Mouse (Mus musculus): Measurements from ENCODE around the gene Arid1a. TPM values are rescaled to one million over a fixed set of nuclear protein-coding genes. Genes with fewer than 3 reads are reported as not detected.
A peak's percentile ranks its signal among the peaks of the same experiment; 100 is the strongest.

Arid1a gene
- total and polyA plus RNA-seq, 3 experiments = 45.9 to 74.0 (median 48.6) TPM

GRCm38 (mm10) chr4:133735282-133735681, 21.3 kb downstream of the Arid1a start:
- DNase-seq = no peak

GRCm38 (mm10) chr4:133730122-133730521, 26.4 kb downstream of the Arid1a start:
- no peak for DNase-seq

GRCm38 (mm10) chr4:133729541-133730093, 27.0 kb downstream of the Arid1a start:
- DNase-seq = peak; percentile 88

GRCm38 (mm10) chr4:133729007-133729406, 27.6 kb downstream of the Arid1a start:
- DNase-seq = no peak

GRCm38 (mm10) chr4:133728256-133728655, 28.3 kb downstream of the Arid1a start:
- no peak for DNase-seq

GRCm38 (mm10) chr4:133725706-133726105, 30.9 kb downstream of the Arid1a start:
- DNase-seq = no peak

GRCm38 (mm10) chr4:133719791-133720190, 36.8 kb downstream of the Arid1a start:
- no peak for DNase-seq

- no peak for DNase-seq
Observed at GRCm38 (mm10) chr4:133712755-133713154, 43.8 kb downstream of the Arid1a start.

GRCm38 (mm10) chr4:133711307-133712076, 45.1 kb downstream of the Arid1a start:
- DNase-seq = no peak

- DNase-seq = peak; percentile 40
Observed at GRCm38 (mm10) chr4:133709395-133709794, 47.2 kb downstream of the Arid1a start.

- no peak for DNase-seq
Observed at GRCm38 (mm10) chr4:133707464-133707863, 49.1 kb downstream of the Arid1a start.

GRCm38 (mm10) chr4:133706956-133707355, 49.6 kb downstream of the Arid1a start:
- DNase-seq = peak; percentile 73

- no peak for DNase-seq
Observed at GRCm38 (mm10) chr4:133705062-133705461, 51.5 kb downstream of the Arid1a start.

GRCm38 (mm10) chr4:133700905-133701368, 55.6 kb downstream of the Arid1a start:
- DNase-seq = peak; percentile 66

GRCm38 (mm10) chr4:133695363-133695762, 61.2 kb downstream of the Arid1a start:
- no peak for DNase-seq

- peak; percentile 46 for DNase-seq
Observed at GRCm38 (mm10) chr4:133690252-133690651, 66.3 kb downstream of the Arid1a start.

GRCm38 (mm10) chr4:133688417-133689067, 68.0 kb downstream of the Arid1a start:
- peak; percentile 65 for DNase-seq

- DNase-seq = no peak
Observed at GRCm38 (mm10) chr4:133687126-133687525, 69.4 kb downstream of the Arid1a start.

- no peak for DNase-seq
Observed at GRCm38 (mm10) chr4:133686512-133686911, 70.1 kb downstream of the Arid1a start.

GRCm38 (mm10) chr4:133680206-133680786, 76.3 kb downstream of the Arid1a start:
- peak; percentile 74 for DNase-seq

GRCm38 (mm10) chr4:133679629-133680028, 76.9 kb downstream of the Arid1a start:
- DNase-seq = no peak

GRCm38 (mm10) chr4:133677266-133677665, 79.3 kb downstream of the Arid1a start:
- no peak for DNase-seq

- no peak for DNase-seq
Observed at GRCm38 (mm10) chr4:133676189-133676588, 80.4 kb downstream of the Arid1a start.
